Mouse (Mus musculus) forelimb bud, embryonic 11.5 days (tissue): Measurements from ENCODE around the gene Acvr2b.

Experiments used
- DNase-seq: peaks from one replicate; pipeline ENCODE4 v3.0.0-alpha.2; 2012; ENCODE audit warnings: low read depth, low spot score

Acvr2b gene

DNA sequence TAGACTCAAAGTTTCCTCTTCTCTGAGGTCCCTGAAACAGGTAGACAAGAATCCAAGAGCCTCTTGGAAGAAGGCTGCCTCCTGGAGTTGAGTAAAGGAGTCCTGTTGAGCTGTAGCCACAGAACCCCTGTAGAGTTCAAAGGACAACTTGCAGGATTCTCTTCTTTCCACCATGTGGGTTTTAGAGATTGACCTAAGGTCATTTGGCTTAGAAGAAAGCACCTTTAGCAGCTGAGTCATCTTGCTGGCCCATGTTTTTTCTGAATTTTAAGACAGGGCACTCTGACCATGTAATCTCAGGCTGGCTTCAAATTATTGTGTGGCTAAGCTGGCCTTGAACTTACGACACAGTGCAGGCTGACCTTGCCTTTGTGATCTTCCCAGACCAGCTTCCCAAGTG, 71.1 kb downstream of the Acvr2b start:
- no peak for DNase-seq

DNA sequence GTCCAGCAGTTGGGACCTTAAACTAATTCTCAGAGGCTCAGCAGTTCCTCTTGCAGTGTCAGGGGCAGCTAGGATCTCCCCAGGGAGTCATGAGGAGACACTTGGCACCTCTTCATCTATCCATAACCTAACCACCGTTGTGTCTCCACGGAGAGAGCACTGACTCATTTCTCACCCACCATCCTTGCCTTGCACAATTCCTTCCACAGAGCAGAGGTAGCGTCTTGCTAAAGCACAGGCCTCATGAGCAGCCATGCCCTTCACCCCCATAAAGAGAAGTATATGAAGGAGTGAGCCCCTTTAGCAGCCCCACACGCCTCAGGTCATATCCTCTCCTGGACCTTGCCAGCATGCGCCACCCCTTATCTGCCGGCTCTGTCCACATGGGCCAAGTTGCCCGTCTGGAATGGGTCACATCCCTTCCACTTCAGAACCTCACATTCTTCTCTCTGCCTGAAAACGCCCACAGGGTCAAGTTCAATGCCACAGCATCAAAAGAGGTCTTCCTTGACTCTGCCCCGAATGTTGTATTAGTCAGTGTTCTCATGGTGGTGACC, 71.8 kb downstream of the Acvr2b start:
- DNase-seq, result no peak

DNA sequence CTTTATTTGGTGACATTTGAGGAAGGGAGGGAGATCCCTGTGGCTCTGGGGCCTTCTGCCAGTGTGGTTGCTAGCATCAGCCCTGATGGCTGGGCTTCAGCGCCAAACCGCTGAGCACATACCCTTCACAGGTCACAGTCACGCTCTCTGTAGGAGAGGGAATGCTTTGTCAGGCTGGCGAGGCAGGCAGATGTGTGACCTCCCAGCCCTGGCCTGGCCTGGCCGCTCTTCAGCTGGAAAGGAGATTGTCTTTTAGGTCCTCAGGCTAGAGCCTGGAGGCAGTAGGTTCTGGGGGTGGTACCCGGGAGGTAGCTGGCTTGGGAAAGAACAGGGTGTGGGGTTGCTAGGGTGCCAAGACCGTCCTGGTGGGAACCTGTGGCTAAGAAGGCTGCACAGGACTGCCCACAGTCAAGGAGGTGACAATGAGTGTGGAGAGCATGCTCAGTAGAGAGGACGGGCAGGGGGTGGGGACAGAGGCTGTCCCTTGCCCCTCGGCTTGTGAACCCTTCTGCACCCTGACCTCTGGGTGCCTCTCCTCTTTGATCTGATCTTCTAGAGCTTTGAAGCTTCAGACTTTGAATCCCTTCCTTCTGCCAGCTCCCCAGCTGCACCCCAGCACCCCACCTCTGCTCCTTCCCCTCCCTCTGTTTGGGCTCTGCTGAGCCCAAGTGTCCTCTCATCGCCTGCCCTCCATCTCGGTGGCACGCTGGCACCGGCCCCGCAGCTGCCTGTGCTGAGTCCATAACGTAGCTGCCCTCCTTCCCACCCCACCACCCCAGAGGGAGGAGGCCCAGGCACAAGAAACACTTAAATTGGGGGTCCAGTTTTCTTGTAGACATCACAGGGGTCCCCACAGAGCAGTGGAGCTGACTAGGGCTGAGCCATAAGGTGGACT, 73.0 kb downstream of the Acvr2b start:
- DNase-seq, result no peak

DNA sequence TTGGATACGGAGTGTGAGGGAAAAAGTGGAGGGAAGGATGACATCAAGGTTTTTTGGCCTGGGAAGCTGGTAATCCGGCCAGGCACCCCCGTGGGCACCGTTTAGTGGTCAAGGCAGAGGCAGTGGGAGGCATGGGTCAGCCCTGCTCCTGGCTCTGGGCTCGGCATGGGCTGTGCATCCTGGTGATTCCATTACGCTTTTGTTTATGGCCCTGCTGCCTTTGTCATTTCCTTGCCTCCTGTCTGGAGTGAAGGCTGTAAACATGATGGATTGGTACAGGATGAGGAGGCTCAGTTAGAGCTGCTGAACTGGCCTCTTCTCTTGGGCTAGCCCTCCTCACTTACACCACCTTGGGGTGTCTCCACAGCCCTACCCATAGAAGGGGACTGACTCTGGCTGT, 75.8 kb downstream of the Acvr2b start:
- peak; percentile 17 for DNase-seq

DNA sequence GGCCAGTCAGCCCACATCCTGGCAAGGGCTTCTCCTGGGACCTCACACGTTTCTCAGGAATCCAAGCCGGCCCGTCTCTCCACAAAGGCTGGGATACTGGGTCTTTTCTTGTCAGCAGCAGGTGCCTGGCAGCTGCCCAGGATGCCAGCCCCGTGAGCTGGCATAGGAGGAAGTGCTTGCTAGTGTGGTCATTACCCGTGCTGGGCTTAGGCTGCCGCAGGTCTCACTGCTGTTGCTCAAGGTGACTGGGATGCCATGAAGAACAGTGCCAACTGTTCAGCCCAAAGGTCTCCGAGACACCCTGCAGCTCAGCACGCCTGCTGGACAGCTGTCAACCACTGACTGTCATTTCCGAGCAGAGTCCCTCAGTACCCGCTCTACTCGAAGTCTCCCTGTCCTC, 76.4 kb downstream of the Acvr2b start:
- no peak for DNase-seq

DNA sequence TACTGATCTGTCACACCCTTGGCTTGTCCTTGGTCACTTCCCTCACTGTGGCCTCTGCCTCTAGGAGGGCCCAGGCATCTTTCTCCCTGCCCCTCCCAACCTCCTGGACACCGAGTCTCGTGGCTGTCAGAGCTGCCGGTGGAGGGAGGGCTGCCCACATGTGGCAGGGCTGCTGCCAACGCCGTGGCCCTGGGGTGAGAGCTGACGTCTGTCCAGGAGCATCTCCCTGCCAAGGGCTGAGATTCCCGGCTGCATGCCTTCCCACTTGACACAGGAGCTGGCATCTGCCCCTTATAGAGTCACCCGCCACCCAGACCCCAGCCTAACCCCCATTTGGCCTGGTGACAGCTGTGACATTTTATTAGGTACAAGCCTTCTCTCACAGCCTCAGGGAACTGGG, 77.4 kb downstream of the Acvr2b start:
- DNase-seq, result no peak

DNA sequence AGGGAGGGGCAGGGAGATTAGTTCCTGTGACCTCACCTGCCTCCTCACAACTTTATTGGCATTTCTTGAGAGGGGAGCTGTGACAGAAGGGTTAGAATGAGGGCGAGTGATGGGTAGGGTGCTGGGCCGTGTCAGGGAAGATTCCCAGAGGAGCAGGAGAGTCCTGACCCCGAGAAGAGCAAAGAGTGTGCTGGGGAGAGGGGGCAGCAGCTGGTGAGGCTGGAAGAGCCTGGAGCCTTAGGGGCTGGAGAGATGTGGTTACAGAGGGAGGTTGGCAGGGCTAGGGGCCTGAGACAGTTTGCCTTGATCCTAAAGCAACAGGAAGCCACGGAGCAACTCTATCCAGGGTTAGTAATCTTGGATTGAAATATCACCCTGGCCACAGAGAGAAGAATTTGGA, 79.7 kb downstream of the Acvr2b start:
- no peak for DNase-seq

DNA sequence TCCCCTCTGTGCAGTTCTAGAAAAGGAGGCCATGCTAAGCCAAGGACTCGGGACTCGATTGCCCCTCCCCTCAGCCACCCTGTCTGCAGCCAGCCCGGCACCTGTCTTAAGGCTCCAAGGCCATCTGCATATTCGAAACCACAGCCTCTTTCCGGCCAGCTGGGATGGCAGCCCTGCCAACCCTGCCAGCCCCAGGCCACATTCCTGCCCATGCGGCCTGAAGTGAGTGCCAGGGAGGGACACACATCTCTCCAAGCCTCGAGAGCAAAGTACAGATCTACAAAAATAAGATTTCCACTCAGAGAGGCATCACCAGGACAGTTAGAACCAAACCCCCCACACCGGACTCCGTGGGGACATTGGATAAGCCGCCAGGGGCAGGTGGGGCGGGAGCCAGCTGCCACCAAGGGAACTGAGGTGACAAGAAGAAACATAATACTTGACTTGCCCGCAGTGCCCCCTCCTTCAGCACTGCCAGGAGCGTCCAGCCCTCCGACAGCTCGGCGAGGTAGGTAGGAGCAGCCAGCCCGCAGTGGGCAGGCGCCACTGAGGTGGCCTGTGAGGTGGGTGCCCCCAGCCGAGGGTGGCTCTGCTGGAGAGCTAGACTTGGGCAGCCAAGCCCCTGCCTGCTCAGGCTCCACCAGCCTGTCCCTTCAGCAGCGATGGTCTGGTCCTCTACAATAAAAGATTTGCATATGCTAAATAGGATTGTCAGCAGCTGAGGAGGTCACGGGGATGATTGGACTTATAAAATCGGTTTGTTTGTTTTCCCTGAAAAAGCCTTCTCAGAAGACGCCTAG, 81.8 kb downstream of the Acvr2b start:
- no peak for DNase-seq

DNA sequence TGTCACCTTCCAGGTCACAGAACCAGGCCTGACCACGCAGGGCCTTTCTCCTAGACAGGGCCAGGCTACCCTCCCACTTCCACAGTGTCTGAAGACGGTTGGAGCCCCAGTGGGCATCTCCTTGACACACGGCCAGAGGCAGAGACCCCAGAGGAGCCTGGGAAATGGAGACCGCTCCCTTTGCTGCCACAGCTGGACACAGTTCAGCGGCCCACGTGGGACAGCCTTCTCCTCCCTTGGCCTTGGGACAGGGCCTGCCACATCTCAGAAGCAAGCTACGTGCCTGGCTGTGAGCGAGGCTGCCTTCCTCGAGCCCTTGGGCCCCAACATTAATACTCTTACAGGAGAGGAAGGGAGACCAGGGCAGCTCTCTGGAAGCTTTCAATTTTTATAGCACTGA, 82.5 kb downstream of the Acvr2b start:
- no peak for DNase-seq
